Mouse (Mus musculus): ENCODE results near the gene Lyar. TPM values are rescaled to one million over a fixed set of nuclear protein-coding genes. Genes with fewer than 3 reads are reported as not detected.

Lyar gene
- polyA plus RNA-seq, 1 experiment from 2014 or later, result 40.7 TPM

DNA sequence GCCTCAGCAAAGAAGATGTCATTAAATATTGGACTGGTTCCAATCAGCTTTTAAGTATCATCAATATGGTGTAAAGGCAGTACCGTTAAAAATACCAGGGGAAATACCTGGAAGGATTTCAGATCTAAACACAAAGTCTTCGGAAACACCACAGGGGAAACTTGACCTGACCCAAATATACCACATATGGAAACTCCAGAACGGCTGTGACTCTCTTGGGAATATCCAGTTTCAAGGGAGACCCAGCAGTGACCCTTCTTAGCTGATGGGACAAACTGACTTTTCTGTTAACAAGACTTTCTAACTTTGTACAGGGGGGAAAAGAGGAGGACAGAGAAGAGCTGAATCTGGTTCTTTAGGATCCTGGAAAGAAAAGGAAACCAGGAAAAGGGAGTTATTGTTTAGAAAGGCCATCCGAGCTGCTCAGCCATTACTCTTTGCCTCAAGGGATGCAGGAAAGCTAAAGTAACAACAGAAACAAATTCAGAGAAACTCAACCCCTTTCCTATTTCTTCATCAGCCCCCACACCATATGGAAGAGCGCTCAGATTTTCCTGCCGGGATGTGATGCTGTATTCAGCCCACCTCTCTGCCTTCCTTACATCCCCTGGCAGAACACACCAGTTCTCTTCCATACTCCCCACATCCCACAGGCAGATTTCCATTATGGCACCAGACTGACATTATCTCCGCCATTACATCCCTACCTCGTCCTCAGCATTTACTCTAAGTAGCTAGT lies 37.9 kb downstream of the Lyar start:
- H3K27ac ChIP-seq, result no peak overlapping the region
- WGBS, result 82% methylated on average over 8 of the region's 8 CpGs
- H3K4me3 ChIP-seq, result no peak overlapping the region
- H3K4me2 ChIP-seq, result no peak overlapping the region
- no peak overlapping the region for H3K9ac ChIP-seq
- ATAC-seq (replicated peaks), result no peak
- peaks cover 13% of the 10 kb centered on the region for H3K4me1 ChIP-seq
- no peaks in the 10 kb centered on the region; the same call in 1 of the 2 replicates for H3K27me3 ChIP-seq (replicated peaks)
- H3K9me3 ChIP-seq, result no peaks in the 10 kb centered on the region
- peaks cover 6% of the 10 kb centered on the region for H3K36me3 ChIP-seq (replicated peaks)

DNA sequence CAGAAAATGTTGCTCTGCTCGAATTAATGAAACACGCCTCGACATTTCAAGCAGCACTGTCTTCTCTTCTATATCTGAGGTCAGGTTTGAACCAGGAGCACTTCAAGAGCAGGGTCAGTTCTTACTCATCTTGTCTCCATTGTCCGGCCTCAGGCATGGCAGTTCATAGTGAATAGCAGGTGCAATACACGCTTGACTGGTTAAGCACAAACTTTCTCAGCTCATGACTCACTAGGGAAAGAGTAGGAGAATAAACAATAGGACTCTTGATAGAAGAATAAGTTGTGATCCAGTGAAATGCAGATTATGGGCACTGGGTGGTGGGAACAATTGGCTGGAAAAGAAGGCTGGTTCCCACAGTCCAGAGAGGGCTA lies 38.5 kb downstream of the Lyar start:
- 86% methylated on average over 5 of the region's 5 CpGs for WGBS

GRCm38 (mm10) chr5:38259455-38260106 lies 39.3 kb downstream of the Lyar start:
- H3K27me3 ChIP-seq (replicated peaks), result no peaks in the 10 kb centered on the region; the same call in 1 of the 2 replicates
- peak overlapping the region; percentile 90 for H3K27ac ChIP-seq
- no peaks in the 10 kb centered on the region for H3K9me3 ChIP-seq
- H3K4me2 ChIP-seq, result peak overlapping the region; percentile 77
- peak overlapping the region; percentile 91 for H3K4me3 ChIP-seq
- 45% methylated on average over 9 of the region's 9 CpGs for WGBS
- peak; percentile 70; the same call in 1 of the 2 replicates for ATAC-seq (replicated peaks)
- H3K36me3 ChIP-seq (replicated peaks), result peaks cover 11% of the 10 kb centered on the region
- peaks cover 13% of the 10 kb centered on the region for H3K4me1 ChIP-seq
- peak overlapping the region; percentile 83 for H3K9ac ChIP-seq

More for the DNA sequence above, 38.5 kb downstream of the Lyar start:
- H3K4me2 ChIP-seq, result no peak overlapping the region
- H3K27me3 ChIP-seq (replicated peaks), result no peaks in the 10 kb centered on the region; the same call in 1 of the 2 replicates
- no peak overlapping the region for H3K27ac ChIP-seq
- no peaks in the 10 kb centered on the region for H3K9me3 ChIP-seq
- H3K4me1 ChIP-seq, result peaks cover 13% of the 10 kb centered on the region
- H3K9ac ChIP-seq, result no peak overlapping the region
- no peak overlapping the region for H3K4me3 ChIP-seq
- ATAC-seq (replicated peaks), result no peak
- peaks cover 11% of the 10 kb centered on the region for H3K36me3 ChIP-seq (replicated peaks)

DNA sequence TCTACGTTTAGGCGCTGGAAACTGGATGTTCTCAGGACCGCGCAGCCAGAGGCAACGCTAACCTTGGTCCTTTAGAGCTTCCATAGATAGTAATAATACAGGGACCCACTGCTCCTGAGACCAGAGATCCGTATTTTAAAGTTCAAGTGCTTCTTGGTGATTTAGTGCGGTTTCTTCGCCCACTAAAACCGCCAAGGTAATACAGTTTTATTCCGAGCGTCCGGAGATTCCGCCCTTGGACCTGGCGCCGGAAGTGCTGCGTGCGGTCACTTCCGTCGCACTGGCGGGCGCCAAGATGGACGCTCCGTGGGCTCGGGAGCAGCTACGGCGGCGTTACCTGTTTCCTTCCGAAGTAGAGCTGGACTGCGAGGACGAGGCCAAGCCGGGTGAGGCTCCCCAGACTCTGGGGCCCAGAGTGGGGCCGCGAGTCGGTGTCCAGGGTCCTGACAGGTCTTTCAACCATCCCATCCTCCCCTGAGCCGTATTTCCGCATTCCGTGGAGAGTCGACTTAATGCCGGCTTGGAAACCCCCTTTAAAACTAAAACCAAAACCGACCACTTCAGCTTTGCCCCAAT lies 39.9 kb downstream of the Lyar start, which contains the start of gene Tmem128:
Tmem128 (plus strand) TSS at position 79 of the 576 bp plus-strand sequence.
- H3K4me3 ChIP-seq, result peak within 1 kb of the TSS; percentile 91
- H3K9ac ChIP-seq, result peak within 1 kb of the TSS; percentile 83
- WGBS, result under 1% methylated on average over 40 of the region's 40 CpGs
- peak within 1 kb of the TSS; percentile 77 for H3K4me2 ChIP-seq
- H3K27me3 ChIP-seq (replicated peaks), result no peaks in the 10 kb centered on the region; the same call in 1 of the 2 replicates
- peaks cover 13% of the 10 kb centered on the region for H3K4me1 ChIP-seq
- H3K9me3 ChIP-seq, result no peaks in the 10 kb centered on the region
- peaks cover 17% of the 10 kb centered on the region for H3K36me3 ChIP-seq (replicated peaks)
- H3K27ac ChIP-seq, result peak within 1 kb of the TSS; percentile 90
- peak; percentile 86 for ATAC-seq (replicated peaks)

- H3K36me3 ChIP-seq (replicated peaks), result peaks cover 23% of the 10 kb centered on the region
- H3K27me3 ChIP-seq (replicated peaks), result peaks cover 18% of the 10 kb centered on the region
- no peaks in the 10 kb centered on the region for H3K9me3 ChIP-seq
- no peak overlapping the region for H3K4me2 ChIP-seq
- ATAC-seq (replicated peaks), result no peak
- 92% methylated on average over 3 of the region's 3 CpGs for WGBS
- no peak overlapping the region for H3K27ac ChIP-seq
- no peak overlapping the region for H3K4me3 ChIP-seq
- no peak overlapping the region for H3K9ac ChIP-seq
- peaks cover 2% of the 10 kb centered on the region for H3K4me1 ChIP-seq
Observed at GRCm38 (mm10) chr5:38270942-38271341, 50.7 kb downstream of the Lyar start.

GRCm38 (mm10) chr5:38273831-38274230 lies 53.6 kb downstream of the Lyar start:
- no peak for ATAC-seq (replicated peaks)
- Histone ChIP-seq H3K9me3 (no peaks in the 10 kb centered on the region), H3K4me3 (no peak overlapping the region), H3K27me3 (replicated peaks) (peaks cover 46% of the 10 kb centered on the region), H3K9ac (no peak overlapping the region), H3K4me2 (no peak overlapping the region), H3K36me3 (replicated peaks) (peaks cover 11% of the 10 kb centered on the region; the same call in 1 of the 2 replicates), H3K27ac (no peak overlapping the region), H3K4me1 (peaks cover 23% of the 10 kb centered on the region)
- WGBS, result 89% methylated on average over 4 of the region's 4 CpGs

DNA sequence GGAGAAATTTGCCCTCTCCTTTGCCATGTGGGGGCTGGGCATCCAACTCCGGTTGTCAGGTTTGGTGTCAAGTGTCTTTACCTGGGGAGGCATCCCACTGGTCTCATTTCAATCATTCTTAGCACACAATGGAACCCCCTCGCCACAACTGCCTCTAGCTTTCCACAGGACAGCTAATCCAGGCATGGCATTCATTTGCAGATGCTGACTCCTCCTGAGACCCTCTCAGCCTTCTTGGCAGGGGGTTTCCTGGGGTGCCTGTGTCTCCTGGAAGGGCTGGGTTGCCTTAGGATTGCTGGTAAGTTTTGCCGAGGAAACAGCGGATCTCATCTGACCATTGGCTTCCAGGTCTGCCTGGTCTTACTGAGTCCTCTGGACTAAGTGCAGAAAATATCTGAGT lies 55.5 kb downstream of the Lyar start, which contains the start of gene Otop1:
Otop1 (plus strand) TSS at position 202 of the 400 bp plus-strand sequence.
- no peak within 1 kb of the TSS for H3K27ac ChIP-seq
- no peaks in the 10 kb centered on the region for H3K36me3 ChIP-seq (replicated peaks)
- 6% methylated on average over 4 of the region's 4 CpGs for WGBS
- H3K27me3 ChIP-seq (replicated peaks), result peaks cover 60% of the 10 kb centered on the region
- peak within 1 kb of the TSS; percentile 38 for H3K4me3 ChIP-seq
- ATAC-seq (replicated peaks), result no peak
- H3K9me3 ChIP-seq, result no peaks in the 10 kb centered on the region
- peak within 1 kb of the TSS; percentile 66 for H3K4me2 ChIP-seq
- H3K9ac ChIP-seq, result no peak within 1 kb of the TSS
- peaks cover 23% of the 10 kb centered on the region for H3K4me1 ChIP-seq

GRCm38 (mm10) chr5:38276451-38276850 lies 56.2 kb downstream of the Lyar start:
- H3K4me1 ChIP-seq, result peaks cover 23% of the 10 kb centered on the region
- H3K27me3 ChIP-seq (replicated peaks), result peaks cover 60% of the 10 kb centered on the region
- H3K27ac ChIP-seq, result no peak overlapping the region
- H3K4me3 ChIP-seq, result peak overlapping the region; percentile 38
- no peak overlapping the region for H3K9ac ChIP-seq
- H3K36me3 ChIP-seq (replicated peaks), result no peaks in the 10 kb centered on the region
- peak overlapping the region; percentile 66 for H3K4me2 ChIP-seq
- 1% methylated on average over 19 of the region's 19 CpGs for WGBS
- no peak for ATAC-seq (replicated peaks)
- H3K9me3 ChIP-seq, result no peaks in the 10 kb centered on the region

GRCm38 (mm10) chr5:38277098-38277866 lies 57.0 kb downstream of the Lyar start:
- H3K4me2 ChIP-seq, result peak overlapping the region; percentile 66
- H3K9me3 ChIP-seq, result no peaks in the 10 kb centered on the region
- peaks cover 60% of the 10 kb centered on the region for H3K27me3 ChIP-seq (replicated peaks)
- peak overlapping the region; percentile 38 for H3K4me3 ChIP-seq
- 2% methylated on average over 64 of the region's 65 CpGs for WGBS
- peaks cover 23% of the 10 kb centered on the region for H3K4me1 ChIP-seq
- peak; percentile 59 for ATAC-seq (replicated peaks)
- 0 out of 2 replicates have a peak overlapping the region, but pooled peaks have one; percentile 31 for H3K9ac ChIP-seq
- H3K36me3 ChIP-seq (replicated peaks), result no peaks in the 10 kb centered on the region
- no peak overlapping the region for H3K27ac ChIP-seq

DNA sequence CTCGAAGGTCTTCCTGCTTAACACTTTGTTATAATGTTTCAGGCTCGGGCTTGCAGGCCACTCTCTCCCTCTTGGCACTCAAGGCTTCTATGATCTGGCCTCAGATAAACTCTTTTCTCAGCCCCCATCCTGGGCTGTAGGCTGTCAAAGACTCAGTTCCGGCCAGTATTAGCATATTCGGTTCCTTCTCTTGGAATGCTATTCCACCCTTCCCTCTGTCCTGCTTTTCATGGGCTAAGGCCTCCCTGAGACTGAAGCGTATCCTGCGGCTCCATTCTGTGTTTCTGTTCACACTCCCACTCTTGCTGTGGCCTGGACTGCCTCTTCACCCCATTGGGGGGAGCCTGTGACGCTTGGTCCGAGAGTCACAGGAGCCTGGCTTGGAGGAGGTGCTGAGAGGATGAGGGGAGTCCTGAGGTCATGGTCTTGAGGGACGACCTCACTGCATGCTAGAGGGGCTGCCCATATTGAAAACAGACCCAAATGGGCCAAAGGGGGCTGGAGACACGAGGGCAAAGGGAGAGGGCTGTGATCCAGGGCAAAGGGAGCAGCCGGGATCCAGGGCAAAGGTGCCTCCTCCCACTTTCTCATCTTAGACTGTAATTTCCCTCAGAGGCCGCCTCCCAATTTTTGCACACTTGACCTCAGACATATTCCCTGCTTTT lies 57.8 kb downstream of the Lyar start:
- WGBS, result 17% methylated on average over 12 of the region's 12 CpGs
- ATAC-seq (replicated peaks), result peak; percentile 24; the same call in 1 of the 2 replicates
- Histone ChIP-seq H3K4me3 (peak overlapping the region; percentile 38), H3K27ac (no peak overlapping the region), H3K36me3 (replicated peaks) (no peaks in the 10 kb centered on the region), H3K9ac (0 out of 2 replicates have a peak overlapping the region, but pooled peaks have one; percentile 31), H3K27me3 (replicated peaks) (peaks cover 60% of the 10 kb centered on the region), H3K4me2 (peak overlapping the region; percentile 66), H3K9me3 (no peaks in the 10 kb centered on the region), H3K4me1 (peaks cover 23% of the 10 kb centered on the region)

DNA sequence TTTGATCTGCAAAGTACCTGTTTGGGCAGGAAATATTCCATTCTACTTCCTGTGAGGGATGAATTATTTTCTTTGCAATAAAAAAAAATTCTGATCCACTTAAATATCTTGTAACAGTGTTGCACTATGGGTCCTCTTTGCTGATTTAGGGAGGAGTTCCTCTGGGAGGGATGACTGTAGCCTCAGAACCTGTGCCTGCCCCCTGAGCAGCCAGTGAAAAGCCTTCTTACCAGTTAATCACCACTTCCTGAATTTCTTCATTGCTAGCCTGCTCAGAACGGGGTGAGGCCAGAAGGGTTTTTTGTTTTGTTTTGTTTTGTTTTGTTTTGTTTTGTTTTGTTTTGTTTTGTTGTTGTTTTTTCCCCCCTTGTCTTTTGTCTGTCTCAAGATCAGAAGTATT lies 59.8 kb downstream of the Lyar start:
- Histone ChIP-seq H3K9ac (no peak overlapping the region), H3K27ac (no peak overlapping the region), H3K4me1 (peaks cover 23% of the 10 kb centered on the region), H3K9me3 (no peaks in the 10 kb centered on the region), H3K36me3 (replicated peaks) (no peaks in the 10 kb centered on the region), H3K27me3 (replicated peaks) (peaks cover 50% of the 10 kb centered on the region), H3K4me2 (no peak overlapping the region), H3K4me3 (no peak overlapping the region)
- no peak for ATAC-seq (replicated peaks)
- 29% methylated on average over 1 of the region's 1 CpGs for WGBS
